Mouse (Mus musculus) limb, embryonic 10.5 days (tissue): ENCODE measurements around the gene Gucy2c. TPM values are rescaled to one million over a fixed set of nuclear protein-coding genes. Genes with fewer than 3 reads are reported as not detected.

Experiments
- DNase-seq: peaks from one replicate; pipeline ENCODE4 v3.0.0-alpha.2; 2017; ENCODE audit warnings: low spot score
- H3K27ac ChIP-seq: fragments of 300-500 bp; sonication (generic); 2 replicates; pipeline ENCODE4 v1.5.1; 2016; ENCODE audit warnings: mild to moderate bottlenecking
- H3K27me3 ChIP-seq: fragments of 300-500 bp; sonication (generic); 2 replicates; pipeline ENCODE4 v1.6.1; 2016; ENCODE audit warnings: low read depth, mild to moderate bottlenecking; ENCODE audit not compliant: poor library complexity, severe bottlenecking
- H3K36me3 ChIP-seq: fragments of 300-500 bp; sonication (generic); 2 replicates; pipeline ENCODE4 v1.6.1; 2016; ENCODE audit warnings: mild to moderate bottlenecking, moderate library complexity
- H3K4me1 ChIP-seq: fragments of 300-500 bp; sonication (generic); 2 replicates; pipeline ENCODE4 v1.6.1; 2016
- H3K4me3 ChIP-seq: fragments of 300-500 bp; sonication (generic); 2 replicates; pipeline ENCODE4 v1.5.1; 2016; ENCODE audit warnings: mild to moderate bottlenecking, moderate library complexity
- H3K9me3 ChIP-seq: fragments of 300-500 bp; sonication (generic); replicated peaks from 2 replicates; pipeline ENCODE4 v1.6.1; 2016; ENCODE audit warnings: mild to moderate bottlenecking
- WGBS: fragments of 180-500 bp; shearing (Covaris S2); methylation state at CpG from one replicate; pipeline ENCODE4 v1.1.7; 2016; 5-methylcytosine and 5-hydroxymethylcytosine counted together
- polyA plus RNA-seq: library from polyadenylated mRNA; unstranded; fragments of >200 nt; fragmentation: Nextera tagmentation; extraction: Ambion mirVana; gene quantifications from 2 replicates; pipeline ENCODE4 v1.2.1, GENCODE M21; 2016

Gene Gucy2c
- polyA plus RNA-seq, 1 experiment from 2014 or later: 0.16 TPM

GRCm38 (mm10) chr6:136668266-136668986, 113.1 kb downstream of the Gucy2c start:
- DNase-seq: no peak
- 58% methylated on average over 14 of the region's 14 CpGs for WGBS
- H3K4me1 ChIP-seq: 0 out of 2 replicates have a peak, but pooled peaks cover 4% of the 10 kb centered on the region
- H3K4me3 ChIP-seq: no peak overlapping the region
- H3K27ac ChIP-seq: no peak overlapping the region
- peaks cover 8% of the 10 kb centered on the region for H3K27me3 ChIP-seq
- H3K9me3 ChIP-seq: no peaks in the 10 kb centered on the region
- H3K36me3 ChIP-seq: no peaks in the 10 kb centered on the region

GRCm38 (mm10) chr6:136662063-136662462, 119.5 kb downstream of the Gucy2c start:
- 17% methylated on average over 11 of the region's 11 CpGs for WGBS
- no peak for DNase-seq
- peak overlapping the region; percentile 56 for H3K4me3 ChIP-seq
- no peaks in the 10 kb centered on the region for H3K36me3 ChIP-seq
- H3K27ac ChIP-seq: peak overlapping the region; percentile 59; the same call in 1 of the 2 replicates
- H3K9me3 ChIP-seq: no peaks in the 10 kb centered on the region
- peaks cover 45% of the 10 kb centered on the region for H3K27me3 ChIP-seq
- H3K4me1 ChIP-seq: peaks cover 10% of the 10 kb centered on the region

- under 1% methylated on average over 19 of the region's 19 CpGs for WGBS
- H3K4me1 ChIP-seq: peaks cover 10% of the 10 kb centered on the region
- H3K9me3 ChIP-seq: no peaks in the 10 kb centered on the region
- H3K36me3 ChIP-seq: no peaks in the 10 kb centered on the region
- H3K27ac ChIP-seq: peak within 1 kb of the TSS; percentile 59; the same call in 1 of the 2 replicates
- H3K27me3 ChIP-seq: peaks cover 45% of the 10 kb centered on the region
- peak within 1 kb of the TSS; percentile 56 for H3K4me3 ChIP-seq
- DNase-seq: peak; percentile 65
These were observed 119.9 kb downstream of the Gucy2c start, which contains the start of gene Plbd1 for GRCm38 (mm10) chr6:136661706-136662016. TSS of gene Plbd1 (minus strand) at chr6:136661928.

GRCm38 (mm10) chr6:136660831-136661705, 120.5 kb downstream of the Gucy2c start:
- Histone ChIP-seq H3K9me3 (no peaks in the 10 kb centered on the region), H3K27ac (peak overlapping the region; percentile 59; the same call in 1 of the 2 replicates), H3K36me3 (no peaks in the 10 kb centered on the region), H3K4me3 (peak overlapping the region; percentile 56), H3K27me3 (peaks cover 45% of the 10 kb centered on the region), H3K4me1 (peaks cover 14% of the 10 kb centered on the region)
- 17% methylated on average over 34 of the region's 34 CpGs for WGBS
- no peak for DNase-seq

GRCm38 (mm10) chr6:136659226-136659625, 122.3 kb downstream of the Gucy2c start:
- Histone ChIP-seq H3K27ac (no peak overlapping the region), H3K4me1 (peaks cover 17% of the 10 kb centered on the region), H3K36me3 (no peaks in the 10 kb centered on the region), H3K9me3 (no peaks in the 10 kb centered on the region), H3K27me3 (peaks cover 45% of the 10 kb centered on the region), H3K4me3 (no peak overlapping the region)
- 93% methylated on average over 9 of the region's 9 CpGs for WGBS
- DNase-seq: no peak

GRCm38 (mm10) chr6:136658303-136658702, 123.3 kb downstream of the Gucy2c start:
- H3K4me3 ChIP-seq: no peak overlapping the region
- H3K9me3 ChIP-seq: no peaks in the 10 kb centered on the region
- H3K27me3 ChIP-seq: peaks cover 36% of the 10 kb centered on the region
- H3K4me1 ChIP-seq: peaks cover 17% of the 10 kb centered on the region
- WGBS: 88% methylated on average over 4 of the region's 4 CpGs
- no peak overlapping the region for H3K27ac ChIP-seq
- DNase-seq: no peak
- H3K36me3 ChIP-seq: no peaks in the 10 kb centered on the region

GRCm38 (mm10) chr6:136655786-136656185, 125.8 kb downstream of the Gucy2c start:
- Histone ChIP-seq H3K4me1 (peaks cover 11% of the 10 kb centered on the region; the same call in 1 of the 2 replicates), H3K27ac (no peak overlapping the region), H3K36me3 (no peaks in the 10 kb centered on the region), H3K9me3 (no peaks in the 10 kb centered on the region), H3K27me3 (peaks cover 12% of the 10 kb centered on the region), H3K4me3 (no peak overlapping the region)
- DNase-seq: no peak
- 66% methylated on average over 11 of the region's 11 CpGs for WGBS

GRCm38 (mm10) chr6:136654470-136654869, 127.1 kb downstream of the Gucy2c start:
- H3K27me3 ChIP-seq: no peaks in the 10 kb centered on the region
- DNase-seq: no peak
- whole genome bisulfite sequencing: 93% methylated on average over 20 of the region's 20 CpGs
- H3K27ac ChIP-seq: no peak overlapping the region
- no peaks in the 10 kb centered on the region for H3K9me3 ChIP-seq
- H3K4me3 ChIP-seq: no peak overlapping the region
- H3K36me3 ChIP-seq: no peaks in the 10 kb centered on the region
- peaks cover 11% of the 10 kb centered on the region; the same call in 1 of the 2 replicates for H3K4me1 ChIP-seq

- no peaks in the 10 kb centered on the region for H3K9me3 ChIP-seq
- no peak overlapping the region for H3K27ac ChIP-seq
- no peaks in the 10 kb centered on the region for H3K27me3 ChIP-seq
- peaks cover 11% of the 10 kb centered on the region; the same call in 1 of the 2 replicates for H3K4me1 ChIP-seq
- no peaks in the 10 kb centered on the region for H3K36me3 ChIP-seq
- WGBS: 78% methylated on average over 5 of the region's 5 CpGs
- no peak for DNase-seq
- H3K4me3 ChIP-seq: no peak overlapping the region
These were observed 128.2 kb downstream of the Gucy2c start for GRCm38 (mm10) chr6:136653331-136653730.

- 87% methylated on average over 8 of the region's 8 CpGs for WGBS
- peaks cover 22% of the 10 kb centered on the region for H3K4me1 ChIP-seq
These were observed 130.9 kb downstream of the Gucy2c start for GRCm38 (mm10) chr6:136650664-136651063.

GRCm38 (mm10) chr6:136647455-136647861, 134.1 kb downstream of the Gucy2c start:
- Histone ChIP-seq H3K27ac (peak overlapping the region; percentile 53; the same call in 1 of the 2 replicates), H3K9me3 (no peaks in the 10 kb centered on the region), H3K4me3 (no peak overlapping the region), H3K27me3 (no peaks in the 10 kb centered on the region), H3K36me3 (no peaks in the 10 kb centered on the region), H3K4me1 (peaks cover 22% of the 10 kb centered on the region)
- DNase-seq: no peak
- 76% methylated on average over 10 of the region's 10 CpGs for whole genome bisulfite sequencing

More at GRCm38 (mm10) chr6:136650664-136651063, 130.9 kb downstream of the Gucy2c start:
- Histone ChIP-seq H3K27ac (no peak overlapping the region), H3K27me3 (no peaks in the 10 kb centered on the region), H3K9me3 (no peaks in the 10 kb centered on the region), H3K36me3 (no peaks in the 10 kb centered on the region), H3K4me3 (no peak overlapping the region)
- DNase-seq: no peak
